Mouse (Mus musculus) retina, embryonic 14.5 days (tissue): ENCODE data around the gene Snx9.
A peak's percentile ranks its signal among the peaks of the same experiment; 100 is the strongest.

Source experiments
- DNase-seq: peaks from one replicate; pipeline ENCODE4 v3.0.0-alpha.2; 2015; ENCODE audit warnings: low spot score

Snx9 gene

DNA sequence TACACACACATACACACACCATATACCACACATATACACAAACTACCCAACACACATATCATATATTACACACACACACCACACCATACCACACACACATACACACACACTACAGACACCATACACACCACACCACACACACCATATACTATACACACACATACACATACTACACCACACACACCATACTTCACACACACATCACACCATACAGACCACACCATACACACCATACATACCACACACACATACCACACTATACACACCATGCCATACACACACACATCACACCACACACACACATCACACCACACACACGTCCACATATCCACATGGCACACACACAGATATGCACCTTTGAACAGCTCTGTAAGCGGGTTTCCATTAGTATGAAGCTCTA is 34.3 kb upstream of the Snx9 start:
- DNase-seq, result no peak

DNA sequence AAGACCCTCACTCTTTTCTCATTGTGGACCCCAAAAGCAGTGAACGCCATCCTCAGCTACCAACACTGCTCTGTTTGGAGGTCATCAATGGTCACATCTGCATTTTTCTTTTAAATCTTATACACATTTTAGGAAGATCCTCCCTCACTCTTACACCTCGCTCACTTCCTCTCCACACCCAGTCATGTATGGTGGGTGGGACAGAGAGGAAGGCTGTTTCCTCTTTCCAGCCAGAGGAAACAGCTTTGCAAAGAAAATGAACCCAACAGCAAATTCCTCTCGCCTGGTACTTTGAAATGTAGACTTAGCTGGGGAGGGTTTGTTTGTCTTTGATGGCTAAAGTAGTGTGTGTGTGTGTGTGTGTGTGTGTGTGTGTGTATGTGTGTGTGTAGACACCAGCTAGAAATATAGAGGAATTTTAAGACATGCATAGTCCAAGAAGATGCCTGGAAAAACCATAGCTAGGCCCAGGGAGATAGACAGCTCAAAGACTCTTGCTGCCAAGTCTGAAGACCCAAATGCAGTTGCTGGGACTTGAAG is 33.2 kb upstream of the Snx9 start:
- DNase-seq, result no peak

DNA sequence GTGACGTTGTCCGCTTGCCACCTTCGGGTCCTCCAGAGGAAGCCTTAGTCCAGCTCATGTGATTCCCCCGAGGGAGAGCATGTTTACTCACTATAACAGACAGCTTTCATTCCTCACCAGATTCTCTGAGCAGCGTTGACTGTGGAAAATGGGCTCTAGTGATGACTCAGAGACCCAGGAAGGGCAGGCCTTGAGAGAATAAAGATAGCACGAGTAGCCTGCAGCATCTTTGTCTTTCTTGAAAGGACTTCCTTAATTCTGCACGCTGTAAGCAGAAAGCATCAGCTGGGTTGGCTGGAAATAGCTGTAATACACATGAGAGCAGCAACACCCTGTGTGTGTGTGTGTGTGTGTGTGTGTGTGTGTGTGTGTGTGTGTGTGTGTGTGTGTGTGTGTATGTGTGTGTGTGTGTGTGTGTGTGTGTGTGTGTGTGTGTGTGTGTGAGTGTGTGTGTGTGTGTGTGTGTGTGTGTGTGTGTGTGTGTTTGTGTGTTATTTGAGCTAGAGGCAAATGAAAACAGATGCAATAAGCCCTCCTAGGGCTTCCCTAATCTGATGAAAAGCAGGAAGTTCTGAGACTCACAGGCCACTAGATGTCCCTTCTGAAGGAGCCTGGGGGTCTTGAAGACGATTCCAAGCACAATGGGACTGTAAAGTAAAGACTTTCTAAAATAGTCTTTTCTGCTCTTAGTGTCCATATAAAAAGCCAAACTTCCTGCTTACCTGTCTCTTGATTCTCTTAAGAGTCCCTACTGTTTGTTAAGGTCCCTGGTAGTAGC is 27.1 kb upstream of the Snx9 start:
- DNase-seq, result no peak

DNA sequence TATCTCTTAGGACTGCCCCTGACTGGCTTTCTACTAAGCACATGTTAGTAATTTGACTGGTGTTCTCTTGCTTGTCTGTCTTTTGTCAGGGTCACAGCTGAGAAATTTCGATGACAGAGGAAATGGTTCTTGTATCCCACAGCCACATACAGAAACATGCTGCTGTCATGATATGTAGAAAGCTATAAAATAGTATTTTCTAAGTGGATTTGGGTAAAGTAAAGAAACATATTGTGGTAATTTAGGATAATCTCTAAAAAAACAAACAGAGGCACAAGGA is 26.5 kb upstream of the Snx9 start:
- DNase-seq, result no peak

DNA sequence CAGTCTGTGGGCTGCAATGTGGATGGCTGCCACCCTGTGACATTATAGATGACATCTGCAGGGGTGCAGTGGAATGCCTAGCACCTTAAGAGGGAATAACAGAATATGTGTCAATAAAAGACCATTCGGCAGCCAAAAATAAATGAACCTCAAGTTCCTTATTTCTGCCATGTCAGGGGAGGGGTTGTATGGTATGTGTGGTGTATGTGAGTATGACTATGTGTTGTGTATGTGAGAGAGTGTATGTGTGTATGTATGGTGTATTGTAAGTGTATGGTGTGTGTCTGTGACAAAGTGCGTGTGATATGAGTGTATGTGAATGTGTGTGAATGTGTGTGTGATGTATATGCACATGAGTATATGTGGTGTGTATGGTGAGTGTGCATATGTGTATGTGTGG is 23.3 kb upstream of the Snx9 start:
- no peak for DNase-seq

DNA sequence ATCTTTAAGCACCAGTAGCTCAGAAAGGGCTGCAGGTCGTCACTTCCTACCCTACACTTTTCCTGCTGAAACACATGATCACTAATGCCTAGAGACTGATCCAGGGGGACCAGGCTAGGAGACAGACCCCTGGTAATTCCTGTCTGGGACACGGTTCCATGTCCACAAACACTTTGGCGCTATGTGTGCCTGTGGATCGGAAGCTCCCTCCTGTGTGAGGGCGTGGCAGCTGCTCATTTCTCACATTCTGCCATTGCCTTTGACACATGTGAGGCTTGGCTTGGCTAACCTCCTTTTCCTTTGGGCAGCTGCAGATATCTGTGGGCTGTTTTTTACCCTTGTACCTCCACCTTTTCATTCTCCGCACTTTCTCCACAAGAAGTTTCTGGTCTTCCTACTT is 22.0 kb upstream of the Snx9 start:
- DNase-seq, result no peak

DNA sequence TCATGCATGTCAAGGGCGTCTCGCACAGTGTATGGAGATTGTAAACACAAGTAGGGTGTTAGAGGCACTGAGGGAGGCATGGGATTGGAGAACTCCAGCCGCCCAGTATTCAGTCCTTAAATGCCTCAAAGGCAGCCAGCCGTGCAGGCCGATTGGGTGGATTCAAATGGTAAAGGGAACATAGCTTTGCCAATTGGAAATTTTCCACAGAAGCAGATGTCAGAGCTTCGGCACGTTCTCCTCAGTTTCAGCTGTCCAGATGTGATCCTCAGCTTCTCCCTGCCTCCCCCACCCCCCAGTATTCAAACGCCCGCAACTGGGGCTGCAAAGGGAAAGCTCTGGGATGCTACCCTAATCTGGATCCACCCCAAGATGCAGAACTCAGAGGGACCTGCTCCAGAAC is 21.3 kb upstream of the Snx9 start:
- peak; percentile 26 for DNase-seq

DNA sequence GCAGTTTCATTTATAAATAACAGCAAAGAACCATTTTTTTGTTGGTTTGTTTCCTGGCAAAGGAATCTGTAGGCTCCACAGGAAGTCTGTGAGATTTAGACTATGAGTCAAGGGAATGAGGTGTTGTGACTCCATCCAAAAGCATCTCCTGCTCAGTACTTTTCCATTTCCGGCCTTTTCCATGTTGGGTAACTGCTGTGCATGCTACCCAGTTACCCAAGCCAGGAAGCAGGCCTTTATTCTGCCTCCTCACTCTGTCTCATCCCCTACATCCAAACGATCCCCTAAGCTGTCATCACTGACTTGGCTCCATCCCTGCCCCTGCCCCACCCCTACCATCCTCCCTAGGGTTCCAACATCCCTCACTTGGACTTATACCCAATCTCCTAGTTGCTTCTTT is 18.6 kb upstream of the Snx9 start:
- no peak for DNase-seq

DNA sequence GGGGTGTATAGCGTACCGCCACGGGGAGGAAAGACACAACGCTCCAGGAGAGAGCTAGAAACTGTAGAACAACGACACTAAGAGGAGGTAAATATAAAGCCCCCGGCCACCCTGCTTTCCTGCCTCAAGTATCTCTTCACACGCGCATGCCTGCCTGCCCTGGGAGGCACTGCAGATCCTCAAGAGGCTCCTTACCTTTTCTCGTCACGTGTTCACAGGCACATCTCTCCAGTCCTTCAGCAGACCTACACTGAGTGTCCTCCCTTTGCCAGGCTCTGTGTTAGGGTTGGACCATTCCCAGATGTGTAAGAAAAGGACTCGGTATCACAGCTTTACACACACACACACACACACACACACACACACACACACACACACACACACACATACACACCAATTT is 18.1 kb upstream of the Snx9 start:
- no peak for DNase-seq

DNA sequence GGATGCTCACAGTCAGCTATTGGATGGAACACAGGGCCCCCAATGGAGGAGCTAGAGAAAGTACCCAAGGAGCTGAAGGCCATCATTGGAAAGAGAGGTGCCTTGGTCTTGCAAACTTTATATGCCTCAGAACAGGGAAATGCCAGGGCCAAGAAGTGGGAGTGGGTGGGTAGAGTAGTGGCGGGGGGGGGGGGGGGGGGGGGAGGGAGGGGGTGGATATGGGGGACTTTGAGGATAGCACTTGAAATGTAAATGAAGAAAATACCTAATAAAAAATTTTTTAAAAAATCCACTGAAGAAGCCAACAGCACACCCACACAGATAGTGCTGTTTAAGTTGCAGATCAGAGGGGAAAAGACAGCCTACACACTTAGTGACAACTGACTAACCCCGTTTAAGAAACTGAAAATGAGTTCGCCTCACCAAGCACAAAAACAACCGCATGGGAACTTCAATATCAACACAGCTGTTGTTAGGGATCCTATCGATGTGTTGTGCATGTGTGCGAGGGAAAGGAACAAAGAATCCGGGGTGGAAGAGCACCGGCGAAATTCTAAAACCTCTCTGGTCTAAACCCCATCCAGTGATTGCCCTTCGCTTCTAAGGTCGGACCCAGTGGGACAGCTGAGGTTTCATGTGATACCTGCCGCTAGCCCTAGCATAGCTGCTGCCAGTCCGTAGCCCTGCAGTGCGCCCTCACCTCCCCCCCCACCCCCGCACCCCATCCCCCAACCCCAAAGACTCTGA is 13.1 kb upstream of the Snx9 start:
- peak; percentile 34 for DNase-seq

DNA sequence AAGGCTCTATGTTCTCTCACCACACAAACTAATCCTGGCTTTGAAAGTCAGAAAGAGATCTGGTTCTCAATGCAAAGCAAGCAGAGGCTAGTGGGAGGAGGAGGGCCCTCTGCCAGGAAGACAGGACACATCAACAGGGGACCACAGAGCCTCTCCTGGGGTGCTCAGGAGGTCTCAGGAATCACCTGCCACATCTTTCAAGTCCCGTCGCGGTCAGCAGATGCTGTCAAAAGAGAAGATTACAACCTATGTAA is 12.6 kb upstream of the Snx9 start:
- no peak for DNase-seq

DNA sequence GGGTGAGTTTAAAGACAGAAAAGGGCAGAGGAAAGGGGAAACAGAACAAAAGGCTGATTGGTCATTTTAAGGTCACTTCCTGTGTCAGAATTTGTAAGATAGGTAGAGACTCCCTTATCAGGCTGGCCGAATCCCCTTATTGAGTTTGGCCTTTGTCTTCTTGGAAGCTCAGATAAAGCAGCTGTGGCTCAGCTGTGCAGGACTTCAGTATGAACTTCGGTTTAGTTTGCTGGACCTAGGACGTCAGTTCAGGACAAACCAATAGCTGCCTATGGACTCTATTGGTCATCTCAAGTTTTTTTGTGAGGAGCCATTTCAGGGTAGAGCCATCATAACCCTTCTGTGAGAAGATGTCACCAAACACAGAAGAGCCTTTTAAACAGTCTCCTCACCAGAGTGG is 12.2 kb upstream of the Snx9 start:
- DNase-seq, result no peak

DNA sequence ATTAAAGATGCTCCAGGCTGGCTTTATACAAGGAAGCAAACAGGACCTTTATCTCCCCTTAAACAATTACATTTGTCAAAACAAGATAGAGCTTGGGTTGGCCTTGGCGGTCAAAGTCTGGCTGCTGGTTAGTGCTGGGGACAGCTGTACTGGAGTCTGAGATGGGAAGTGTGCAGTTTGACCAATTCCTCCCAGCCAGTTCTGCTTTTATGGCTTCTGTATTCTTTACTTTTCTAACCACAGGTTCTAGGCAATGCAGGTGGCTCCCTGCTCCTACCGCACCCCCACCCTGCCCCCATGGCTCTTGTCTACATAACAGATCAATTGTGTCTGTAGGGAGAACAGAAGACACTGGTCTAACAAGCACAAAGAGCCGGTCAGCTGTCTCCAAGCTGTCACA is 11.2 kb upstream of the Snx9 start:
- DNase-seq, result no peak

DNA sequence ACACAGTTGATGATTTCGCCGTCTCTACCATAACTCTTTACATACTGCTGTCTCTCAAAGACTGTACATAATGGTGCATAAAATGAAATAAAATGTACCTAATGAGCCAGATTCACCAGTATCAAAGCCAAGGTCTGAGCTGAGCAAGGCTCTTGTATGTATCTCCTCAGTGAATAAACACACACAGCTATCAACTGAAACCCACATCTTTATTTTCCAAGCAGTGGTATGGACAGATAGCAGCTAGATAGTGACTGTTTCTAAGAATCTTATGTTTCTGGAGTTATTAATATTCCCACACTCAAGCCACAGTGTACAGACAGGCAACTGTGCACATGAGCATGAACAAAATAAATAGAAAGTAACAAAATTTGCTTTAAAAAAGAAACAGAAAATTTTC is 10.7 kb upstream of the Snx9 start:
- DNase-seq, result no peak

DNA sequence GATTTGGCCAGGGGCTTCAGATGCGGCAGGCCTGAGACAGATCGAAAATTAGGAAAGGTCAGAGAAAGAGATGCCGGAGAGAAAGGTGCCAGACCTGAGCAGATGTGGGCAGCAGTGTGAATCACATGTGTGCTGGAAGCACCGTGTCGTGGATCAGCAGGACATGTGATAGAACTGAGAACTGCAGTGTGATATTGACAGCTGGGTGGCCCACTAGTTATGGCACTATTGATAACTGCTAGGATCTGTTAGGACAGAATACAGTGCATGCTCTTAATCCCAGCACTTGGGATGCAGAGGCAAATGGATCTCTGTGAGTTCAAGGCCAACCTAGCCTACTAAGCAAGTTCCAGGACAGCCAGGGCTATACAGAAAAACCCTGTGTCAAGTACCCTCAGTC is 10.3 kb upstream of the Snx9 start:
- no peak for DNase-seq

DNA sequence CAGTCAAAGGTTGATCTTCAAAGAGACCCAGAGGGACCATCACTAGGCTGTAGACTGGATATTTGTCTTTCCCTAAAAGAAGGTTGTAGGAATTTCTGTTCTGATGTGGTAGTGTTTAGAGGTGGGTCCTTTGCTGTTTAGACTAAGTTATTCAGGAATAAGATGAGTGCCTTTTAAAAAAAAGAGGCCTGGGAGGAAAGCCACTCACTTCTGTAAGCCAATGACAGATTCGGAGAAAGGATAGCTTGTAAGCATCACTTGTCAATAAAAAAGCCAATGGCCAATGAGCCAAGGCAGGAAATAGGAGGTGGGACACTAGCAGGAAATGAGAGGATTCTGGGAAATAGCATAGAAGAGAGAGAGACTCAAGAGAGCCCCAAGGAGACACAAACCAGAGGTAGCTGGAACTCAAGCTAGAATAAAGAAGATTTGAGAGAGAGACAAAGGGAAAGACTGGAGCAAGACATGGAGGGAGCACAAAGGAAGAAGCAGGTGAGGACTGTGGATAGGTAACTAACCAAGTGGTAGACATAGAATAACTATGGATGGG is 9.8 kb upstream of the Snx9 start:
- DNase-seq, result no peak

DNA sequence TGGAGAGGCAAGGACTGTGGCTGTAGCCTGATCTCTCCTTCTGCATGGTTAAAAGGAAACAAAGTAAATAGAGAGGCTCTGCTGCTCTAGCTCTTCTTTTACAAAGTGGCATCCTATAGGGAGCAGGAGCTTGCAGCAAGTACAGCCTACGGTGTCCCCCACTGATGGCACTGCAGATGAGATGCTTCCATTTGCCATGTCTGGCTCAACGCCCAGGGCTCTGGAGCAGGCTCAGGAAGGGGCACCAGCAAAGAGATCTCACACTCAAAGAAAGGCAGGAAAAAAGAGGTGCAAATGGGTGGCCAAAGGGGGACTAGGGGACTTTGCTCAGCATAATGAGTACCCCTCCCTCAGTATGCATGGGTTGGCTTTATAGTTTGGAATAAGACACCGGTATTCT is 7.0 kb upstream of the Snx9 start:
- no peak for DNase-seq

DNA sequence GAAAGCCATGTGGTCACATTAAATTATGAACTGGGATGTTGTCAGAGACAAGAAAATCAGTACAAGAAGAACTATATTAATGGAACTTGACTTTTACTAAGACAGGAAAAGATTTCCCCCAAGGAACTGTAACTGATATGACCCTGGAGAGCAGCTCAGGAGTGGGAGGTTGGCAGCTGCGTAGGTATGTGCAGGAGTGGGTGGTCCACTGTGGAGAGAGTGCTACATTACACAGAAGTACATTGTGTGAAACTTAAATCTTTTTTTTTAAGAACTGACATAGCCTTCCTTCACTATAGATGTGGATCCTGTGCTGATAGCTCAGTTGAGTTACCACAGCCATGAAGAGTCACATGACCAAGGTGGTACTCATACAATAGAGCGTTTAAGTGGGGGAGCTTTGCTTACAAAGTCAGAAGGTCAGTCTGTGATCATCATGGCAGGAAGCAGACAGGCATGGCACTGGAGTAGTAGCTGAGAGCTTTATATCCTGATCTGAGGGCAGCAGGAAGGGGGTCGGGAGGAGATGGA is 6.3 kb upstream of the Snx9 start:
- no peak for DNase-seq

DNA sequence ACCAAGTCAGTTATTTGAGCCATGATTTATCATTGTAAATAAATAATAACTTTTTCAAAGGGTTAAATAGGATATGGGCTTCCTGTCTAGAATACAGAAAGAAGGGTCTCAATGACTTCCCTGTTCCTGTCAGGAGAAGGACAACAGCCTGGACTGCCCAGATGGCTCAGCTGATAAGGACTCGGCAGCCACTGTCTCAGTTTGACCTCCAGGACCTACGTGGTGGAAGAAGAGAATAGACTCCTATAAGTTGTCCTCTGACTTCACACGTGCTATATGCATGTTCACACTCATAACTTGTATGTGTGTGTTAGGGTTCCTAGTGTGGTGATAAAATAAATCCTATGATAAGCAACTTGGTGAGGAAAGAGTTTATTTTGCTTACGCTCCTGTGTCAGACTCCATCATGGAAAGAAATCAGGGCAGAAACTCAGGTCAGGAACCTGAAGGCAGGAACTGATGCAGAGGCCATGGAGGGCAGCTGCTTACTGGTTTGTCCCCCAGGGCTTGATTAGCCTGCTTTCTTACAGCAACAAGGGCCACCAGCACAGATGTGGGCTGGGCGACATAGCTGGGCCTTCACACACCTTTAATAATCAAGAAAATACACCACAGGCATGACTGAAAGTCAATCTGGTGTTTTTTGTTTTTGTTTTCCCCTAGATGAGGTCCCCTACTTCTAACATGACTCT is 1.4 kb upstream of the Snx9 start:
- no peak for DNase-seq

DNA sequence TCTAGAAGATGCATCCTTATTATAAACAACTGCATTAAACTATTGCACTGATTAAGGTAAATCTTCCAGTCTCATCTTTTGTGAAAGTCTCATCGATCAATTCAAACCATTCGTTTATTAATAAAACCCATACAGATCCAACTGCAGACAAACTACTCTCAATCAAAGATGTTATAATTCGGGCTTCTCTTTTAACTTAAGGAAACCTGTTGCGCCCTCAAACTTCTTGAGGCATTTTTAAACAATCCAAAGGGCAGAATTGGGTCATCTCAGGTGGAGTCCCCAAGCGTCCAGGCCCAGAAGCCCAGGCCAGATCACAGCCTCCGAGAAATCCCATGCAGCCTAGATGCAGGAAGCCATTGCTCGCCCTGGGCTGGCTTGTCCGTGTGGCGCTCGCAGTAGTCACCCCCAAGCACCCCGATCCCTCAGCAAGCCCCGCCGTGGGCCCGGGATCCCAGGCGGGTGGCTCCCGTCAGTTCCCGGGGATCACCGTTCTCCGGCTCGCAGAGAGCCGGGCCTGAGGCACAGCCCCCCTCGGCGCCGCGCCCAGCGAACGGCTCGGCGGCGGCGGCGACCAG is 490 bp upstream of the Snx9 start:
- DNase-seq, result peak; percentile 73

DNA sequence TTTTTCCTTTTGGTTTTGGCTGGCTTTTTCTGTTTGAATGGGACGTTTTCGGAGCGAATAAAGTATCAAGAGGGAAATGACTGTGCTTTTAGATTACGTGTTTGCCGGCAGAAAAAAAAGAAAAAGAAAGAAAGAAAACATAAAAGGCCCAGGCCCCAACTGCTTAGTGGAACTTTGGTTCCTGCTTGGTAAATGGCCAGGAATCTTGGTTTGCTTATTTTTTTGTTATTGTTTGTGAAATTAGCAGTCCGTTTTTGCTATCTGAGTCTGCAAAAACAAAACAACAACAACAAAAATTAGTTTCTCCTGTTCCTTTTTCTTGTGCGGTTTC is 779 bp downstream of the Snx9 start:
- no peak for DNase-seq

DNA sequence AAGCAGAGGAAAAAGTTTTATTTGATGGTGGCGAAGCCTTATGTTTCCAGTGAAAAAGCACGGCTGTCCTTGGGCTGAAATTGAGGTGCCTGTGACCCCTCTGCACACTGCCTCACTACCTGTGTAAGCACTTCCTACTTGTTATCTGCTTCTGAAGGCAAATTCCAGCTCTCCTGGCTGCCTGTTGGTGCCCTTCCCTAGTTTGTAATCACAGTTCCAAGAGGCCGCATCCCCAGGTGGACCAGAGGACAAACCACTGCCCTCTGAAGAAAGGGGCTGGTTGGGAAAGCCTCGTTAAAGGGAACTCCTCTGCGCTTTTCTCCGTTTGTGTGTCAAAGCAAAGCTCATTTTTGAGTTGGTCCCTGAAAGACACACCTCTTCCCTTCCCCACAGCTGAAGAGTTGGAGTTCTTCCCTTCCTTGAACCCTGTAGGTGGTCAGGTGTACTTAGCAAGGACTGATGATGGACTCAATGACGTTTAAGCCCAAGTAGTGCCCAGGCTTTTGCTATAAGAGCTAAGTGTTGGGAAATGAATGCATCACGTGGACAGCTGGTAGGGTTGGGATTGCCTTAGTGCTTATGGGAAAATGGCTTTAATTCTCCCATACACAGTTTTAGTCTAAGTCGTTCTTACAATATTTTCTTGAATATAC is 2.0 kb downstream of the Snx9 start:
- no peak for DNase-seq
